Mouse (Mus musculus) mouse trophoblast stem cell (cell line): ENCODE results near the gene Cttn.

Experiments used
- in situ Hi-C, 2 experiments: fragments of 300-500 bp; cut with MseI, MboI; formaldehyde crosslinking; loops; 2 replicates in 1 of 2; 3 replicates in 1 of 2; pipeline ENCODE4 v1.15.1; 2025

Cttn gene

DNA sequence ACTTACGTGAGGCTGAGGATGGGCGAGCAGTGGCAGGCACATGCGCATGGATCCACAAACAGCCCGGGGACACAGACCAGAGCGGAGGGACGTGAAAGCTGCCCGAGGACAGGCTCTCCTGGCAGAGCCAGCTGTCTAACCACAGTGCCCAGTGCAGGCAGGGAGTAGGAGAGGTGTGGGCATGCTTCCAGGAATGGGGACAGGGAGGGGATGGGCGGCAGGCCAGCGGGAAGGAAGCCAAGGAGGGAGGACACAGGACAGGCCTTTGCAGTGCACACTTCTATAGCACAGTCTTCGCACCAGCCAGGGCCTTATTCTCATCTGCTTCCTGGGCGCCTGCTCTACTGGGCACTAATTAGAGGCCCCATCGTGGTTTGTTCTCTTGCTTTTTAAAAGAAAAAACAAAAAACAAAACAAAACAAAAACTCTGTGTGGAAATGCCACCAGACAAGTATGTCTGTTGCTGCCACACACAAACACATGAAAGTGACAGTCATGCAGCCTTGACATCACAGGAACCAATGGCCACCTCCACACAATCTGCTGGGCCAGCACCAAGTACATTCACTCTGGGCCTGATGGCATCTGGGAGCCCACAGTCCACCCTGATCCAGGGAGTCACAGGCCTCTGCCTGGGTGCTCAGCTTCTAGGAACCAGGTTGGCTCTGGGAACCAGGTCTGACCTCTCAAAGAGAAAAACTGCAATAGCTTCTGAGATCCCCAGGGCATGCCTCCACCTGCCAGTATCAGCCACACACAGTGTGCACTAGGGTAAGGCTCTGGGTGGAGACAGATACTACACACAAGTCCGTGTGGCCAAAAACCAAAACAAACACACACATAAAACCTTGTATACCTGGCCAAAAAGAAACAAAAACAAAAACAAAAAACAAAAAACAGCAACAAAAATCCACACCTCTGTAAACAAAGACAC is 20.9 kb downstream of the Cttn start:
- in situ Hi-C loops: no loop called here

DNA sequence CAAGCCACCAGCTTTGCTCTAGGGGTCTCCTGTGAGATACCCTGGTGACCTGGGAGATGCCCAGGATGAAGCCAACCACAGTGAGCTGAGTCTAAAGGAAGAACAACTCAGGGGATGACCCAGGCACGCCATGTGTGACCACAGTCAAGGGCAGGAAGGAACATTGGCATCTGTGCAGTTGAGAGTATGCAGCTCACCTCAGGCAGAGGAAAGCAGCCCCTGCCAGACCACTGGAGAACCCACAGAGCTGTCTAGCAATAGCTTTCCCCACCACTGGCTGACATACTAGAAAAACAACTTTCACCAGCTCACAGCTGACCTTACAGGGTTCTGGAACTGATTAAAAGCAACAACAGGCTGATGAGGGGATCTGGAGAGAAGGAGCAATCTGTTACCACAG is 22.6 kb downstream of the Cttn start:
- in situ Hi-C loops: no loop called here

DNA sequence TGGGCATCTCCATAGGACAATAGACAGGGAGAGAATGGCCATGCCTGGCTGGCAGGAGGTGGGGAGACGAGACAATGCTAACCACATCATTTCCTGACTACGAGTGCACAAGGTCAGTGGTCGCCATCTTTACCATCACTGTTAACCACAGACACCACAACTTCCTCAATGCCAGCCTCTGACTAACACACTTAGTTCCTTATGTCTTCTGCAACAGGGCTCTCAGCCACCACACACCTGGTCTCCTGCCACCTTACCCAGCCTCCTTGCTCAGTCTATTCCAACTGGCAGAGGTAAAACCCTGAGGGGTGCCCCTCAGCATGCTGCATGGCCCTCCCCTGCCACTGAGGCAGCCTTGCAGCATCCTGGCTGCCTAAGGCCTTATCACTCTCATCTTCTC is 23.7 kb downstream of the Cttn start:
- in situ Hi-C loops: no loop called here

DNA sequence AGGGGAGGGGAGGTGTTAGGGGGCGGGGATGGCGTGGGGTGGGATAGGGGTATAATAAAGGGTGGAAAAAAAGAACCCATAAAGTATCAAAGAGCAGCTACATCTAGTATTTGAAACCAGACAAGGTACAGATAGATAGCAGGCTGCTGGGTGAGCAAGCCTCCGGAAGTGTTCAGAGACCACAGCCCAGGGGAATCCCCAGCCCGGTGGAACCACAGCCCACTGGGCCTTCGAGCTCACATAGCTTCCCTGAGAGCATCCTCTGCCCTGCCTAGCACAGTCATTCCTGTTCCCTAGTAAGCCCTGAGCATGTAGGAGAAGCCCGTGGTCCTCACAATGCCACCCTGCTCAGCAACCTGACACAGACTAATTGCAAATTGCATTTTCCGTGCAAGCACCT is 26.0 kb downstream of the Cttn start:
- in situ Hi-C loops: no loop called here

DNA sequence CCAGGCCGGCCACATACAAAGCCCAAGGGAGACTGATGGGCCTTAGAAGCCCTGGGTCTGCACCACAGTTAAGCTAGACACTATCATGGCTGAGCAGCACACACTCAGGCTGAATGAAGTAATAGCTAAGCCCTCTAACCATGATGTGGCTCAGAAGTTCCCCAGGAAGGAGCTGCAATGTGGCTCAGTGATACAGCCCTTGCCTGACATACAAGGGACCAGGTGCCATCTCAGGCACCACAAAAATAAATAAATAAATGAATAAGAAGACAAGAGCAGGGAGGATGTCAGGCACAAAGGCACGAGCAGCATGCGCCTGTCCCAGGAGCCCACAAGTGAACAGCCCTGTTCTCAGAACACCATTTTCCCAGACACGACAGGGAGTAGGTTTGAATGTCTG is 28.8 kb downstream of the Cttn start:
- in situ Hi-C loops: no loop called here

DNA sequence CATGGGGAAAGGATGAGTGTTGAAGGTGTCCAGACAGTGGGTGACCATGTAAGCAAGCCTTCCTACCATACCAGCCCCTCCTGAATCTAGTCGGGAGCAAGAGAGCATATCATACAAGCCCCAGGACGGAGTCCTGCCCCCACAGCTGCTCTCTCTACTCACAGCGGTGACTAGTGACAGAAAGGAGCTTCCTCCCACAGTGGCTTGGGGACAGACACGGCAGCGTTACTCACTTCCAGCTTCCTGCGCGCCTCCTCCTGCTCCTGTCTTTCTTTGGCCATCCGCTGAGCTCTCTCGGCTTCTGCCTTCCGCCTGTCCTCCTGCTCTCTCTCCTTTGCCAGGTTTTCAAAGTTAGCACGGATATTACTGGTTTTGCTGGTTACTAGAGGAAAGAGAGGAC is 29.3 kb downstream of the Cttn start:
- in situ Hi-C loops: no loop called here

DNA sequence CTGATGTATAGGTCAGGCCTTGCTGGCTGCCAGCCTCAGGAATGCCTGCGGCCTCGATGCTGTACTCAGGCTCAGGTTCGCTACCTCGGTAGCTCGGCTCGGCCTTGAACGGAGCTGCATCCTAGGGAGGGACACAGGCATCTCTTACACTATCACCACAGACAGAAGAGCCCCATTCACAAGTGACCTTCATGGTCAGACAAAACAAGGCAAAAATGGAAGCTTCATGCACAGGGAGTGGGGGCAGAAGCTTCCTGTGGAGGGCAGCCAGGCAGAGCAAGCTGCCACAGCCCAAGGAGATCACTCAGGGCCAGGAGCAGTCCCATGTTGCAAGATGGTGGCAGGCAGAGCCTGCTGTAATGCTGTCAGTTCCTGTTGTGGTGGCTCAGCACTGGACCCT is 32.0 kb downstream of the Cttn start:
- in situ Hi-C loops: no loop called here

DNA sequence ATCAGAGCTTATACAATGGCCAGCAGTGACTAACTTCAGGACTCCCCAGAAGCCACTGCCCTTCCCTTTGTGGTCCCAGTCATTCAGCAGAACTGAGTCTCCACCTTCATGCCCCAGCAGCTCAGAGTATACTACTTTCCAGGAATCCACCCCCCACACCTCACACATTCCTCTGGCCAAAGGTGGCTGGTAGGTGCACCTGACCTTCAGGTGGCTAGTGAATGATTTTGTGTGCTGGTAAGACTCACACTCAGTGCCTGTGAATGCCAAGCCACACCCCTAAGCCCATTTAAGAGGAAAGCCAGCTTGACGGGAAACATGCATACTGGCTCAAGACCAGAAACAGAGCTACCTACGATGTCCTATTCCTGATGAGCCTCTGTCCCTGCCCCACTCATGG is 37.9 kb downstream of the Cttn start:
- in situ Hi-C loops: no loop called here

DNA sequence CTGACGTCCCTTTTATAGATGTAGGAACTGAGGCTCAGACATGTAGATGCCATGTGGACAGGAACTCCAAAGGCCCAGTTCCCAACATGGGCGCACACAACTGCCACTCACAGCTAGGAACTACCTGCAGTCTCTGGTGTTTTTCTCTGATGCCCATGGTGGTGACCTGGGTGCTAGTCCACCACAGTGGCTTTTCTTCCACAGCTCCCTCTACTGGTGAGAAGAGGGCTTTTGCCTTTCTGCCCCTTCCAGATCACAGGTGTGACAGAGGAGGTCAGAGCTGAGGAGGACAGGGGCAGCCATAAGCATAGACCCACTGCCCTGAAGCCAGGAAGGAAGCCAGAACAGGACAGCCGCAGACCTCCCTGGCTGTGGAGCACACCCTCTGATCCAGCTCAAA is 43.3 kb downstream of the Cttn start:
- in situ Hi-C loops: loop anchor here (5.0 kb wide), 1 partner anchor 210 kb away; no protein-coding TSS in a partner anchor

DNA sequence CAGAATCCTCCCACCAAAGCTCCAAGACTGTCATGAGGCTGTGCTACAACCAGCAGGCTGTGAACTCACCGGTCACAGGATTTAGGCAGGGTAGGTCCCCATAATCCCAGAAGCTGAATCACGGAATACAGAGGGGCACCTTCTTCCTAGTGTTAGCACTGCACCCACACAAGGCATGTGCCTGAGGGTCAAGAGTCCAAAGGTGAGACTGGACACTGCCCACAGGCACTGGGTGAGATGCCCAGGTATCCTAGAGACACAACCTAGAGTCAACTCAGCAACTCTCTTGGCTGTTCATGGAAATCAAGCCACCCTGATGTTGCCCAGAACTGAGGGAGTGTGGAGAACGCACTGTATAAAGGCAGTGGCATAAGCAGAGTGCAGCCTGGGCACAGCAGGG is 44.2 kb downstream of the Cttn start:
- in situ Hi-C loops: loop anchor here (5.0 kb wide), 1 partner anchor 209 kb away; no protein-coding TSS in a partner anchor

DNA sequence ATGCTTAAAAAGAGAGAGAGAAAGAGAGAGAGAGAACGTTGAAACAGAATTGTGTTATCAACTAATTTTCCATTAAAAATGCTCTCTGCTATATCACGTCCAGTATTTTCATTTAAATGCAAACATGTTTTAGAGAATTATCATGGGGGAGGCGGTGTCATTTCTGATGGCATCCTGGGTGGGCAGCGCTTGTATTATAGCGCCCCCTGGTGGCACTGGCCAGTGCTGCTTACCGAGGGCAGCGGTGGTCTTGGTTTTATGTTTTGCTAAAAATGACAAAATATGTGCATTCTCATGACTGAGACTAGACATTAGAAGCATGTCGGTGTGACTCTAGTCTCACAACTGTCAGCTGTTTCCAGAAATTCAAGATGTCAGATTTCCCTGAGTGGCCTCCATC is 44.9 kb downstream of the Cttn start:
- in situ Hi-C loops: loop anchor here (5.0 kb wide), 1 partner anchor 209 kb away; no protein-coding TSS in a partner anchor

DNA sequence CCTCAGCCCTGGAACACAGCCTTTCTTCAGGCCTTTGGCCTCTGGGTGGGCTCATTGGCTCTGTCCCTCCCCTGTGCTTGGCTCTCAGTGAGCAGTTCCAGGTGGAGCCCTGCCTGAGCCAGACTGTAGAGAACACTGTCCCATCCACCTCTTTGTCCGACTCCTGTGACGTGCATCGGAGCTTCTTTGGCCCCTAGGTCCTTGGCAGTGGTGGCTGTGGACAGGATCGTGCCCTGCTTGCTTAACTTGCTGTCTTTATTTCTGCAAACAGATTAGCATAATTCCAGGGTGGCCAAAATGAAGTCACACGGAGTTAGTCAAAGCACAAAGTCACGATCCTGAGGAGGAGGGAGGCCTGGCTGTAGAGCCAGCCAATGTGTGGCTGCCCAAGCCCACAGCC is 49.3 kb downstream of the Cttn start:
- in situ Hi-C loops: no loop called here

DNA sequence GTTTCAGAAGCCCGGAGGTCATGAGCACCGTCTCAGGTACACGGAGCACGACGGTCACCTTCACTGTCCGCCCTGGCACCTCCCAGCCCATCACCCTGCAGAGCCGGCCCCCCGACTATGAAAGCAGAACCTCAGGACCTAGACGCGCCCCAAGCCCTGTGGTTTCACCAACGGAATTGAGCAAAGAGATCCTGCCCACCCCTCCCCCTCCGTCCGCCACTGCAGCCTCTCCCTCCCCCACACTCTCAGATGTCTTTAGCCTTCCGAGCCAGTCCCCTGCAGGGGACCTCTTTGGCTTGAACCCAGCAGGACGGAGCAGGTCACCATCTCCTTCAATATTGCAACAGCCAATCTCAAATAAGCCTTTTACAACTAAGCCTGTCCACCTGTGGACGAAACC is 50.3 kb downstream of the Cttn start:
- in situ Hi-C loops: no loop called here

DNA sequence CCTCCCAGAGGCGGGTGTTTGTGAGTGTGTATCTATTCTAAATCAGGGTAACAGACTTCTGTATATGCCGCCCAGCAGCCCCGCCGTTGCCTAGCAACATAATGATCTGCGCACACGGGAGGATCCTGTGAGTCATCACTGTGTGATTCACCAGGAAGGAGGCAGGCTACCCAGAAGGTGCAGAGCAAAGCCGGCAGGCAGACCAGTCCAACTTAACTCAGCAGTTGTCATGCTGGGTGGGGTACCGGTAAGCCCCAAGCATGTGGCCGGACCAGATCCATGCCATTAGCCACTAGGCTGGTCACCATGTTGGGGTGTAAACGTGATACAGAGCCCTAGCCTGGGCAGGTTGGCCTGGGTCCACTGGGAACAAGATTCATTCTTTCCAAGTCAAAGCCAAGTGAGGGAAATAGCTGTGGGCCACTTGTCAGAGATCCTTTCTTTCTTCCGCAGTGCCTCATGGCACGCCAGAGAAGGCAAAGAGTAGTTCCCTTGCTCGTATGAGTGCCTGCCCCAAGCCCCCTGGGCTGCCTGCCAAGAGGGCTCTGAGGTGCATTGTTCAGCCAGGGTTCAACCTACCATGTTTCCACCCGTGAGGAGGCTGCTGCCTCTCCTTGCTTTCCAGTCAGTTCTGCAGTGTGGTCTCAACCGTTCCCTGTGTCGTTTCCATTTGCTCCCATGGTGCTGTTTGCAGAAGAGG is 53.0 kb downstream of the Cttn start:
- in situ Hi-C loops: no loop called here

DNA sequence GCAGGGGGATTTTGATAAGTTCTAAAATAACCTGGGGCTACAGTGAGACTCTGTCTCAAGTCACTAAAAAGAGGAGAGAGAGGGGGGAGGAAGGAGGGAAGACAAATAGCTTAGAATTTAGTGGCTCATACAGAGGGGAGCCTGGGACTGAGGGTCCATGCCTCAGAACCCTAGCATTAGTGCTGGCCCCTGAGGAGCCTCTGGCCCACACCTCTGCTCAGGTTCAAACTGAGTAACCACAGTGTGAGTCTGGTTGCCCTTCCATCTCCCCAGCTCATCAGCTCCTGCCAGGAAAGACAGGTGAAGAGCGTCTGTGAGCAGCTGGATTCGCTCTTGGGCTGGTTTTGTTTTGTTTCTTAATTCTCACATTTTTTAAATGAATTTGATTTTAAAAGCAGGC is 53.6 kb downstream of the Cttn start:
- in situ Hi-C loops: no loop called here

DNA sequence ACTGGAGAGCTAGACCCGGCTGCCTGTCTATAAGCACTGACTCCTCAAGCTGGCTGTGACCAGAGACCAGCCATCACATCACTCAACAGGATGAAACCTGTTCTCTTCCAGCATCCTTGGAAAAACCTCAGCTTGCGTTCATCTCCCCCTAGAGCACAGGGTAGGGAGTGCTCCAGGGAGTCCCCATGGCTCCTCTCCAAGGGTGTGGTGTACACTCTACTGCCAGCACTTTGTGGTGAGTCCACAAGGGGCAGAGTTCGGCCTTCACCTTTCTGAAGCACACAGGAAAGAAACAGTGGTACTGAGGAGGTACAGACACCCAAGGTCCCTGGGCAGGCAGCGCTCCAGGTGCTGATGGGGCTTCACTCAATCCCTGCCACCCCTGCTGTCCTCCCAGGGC is 55.0 kb downstream of the Cttn start:
- in situ Hi-C loops: no loop called here

DNA sequence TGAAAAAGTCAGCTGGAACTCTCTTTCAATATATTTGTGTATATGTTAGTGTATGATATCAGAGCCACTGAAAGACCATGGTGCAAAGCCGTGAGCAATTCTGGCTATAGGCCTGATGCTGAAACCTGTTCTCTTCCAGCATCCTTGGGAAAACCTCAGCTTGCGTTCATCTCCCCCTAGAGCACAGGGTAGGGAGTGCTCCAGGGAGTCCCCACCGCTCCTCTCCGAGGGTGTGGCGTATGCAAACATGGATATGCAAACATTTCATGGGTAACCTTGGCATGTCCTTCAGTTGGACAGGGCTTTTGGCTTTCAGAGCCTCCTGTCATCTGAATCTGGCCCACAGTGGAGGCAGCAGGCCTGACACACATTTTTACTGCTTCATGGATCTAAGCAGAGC is 56.2 kb downstream of the Cttn start:
- in situ Hi-C loops: no loop called here

DNA sequence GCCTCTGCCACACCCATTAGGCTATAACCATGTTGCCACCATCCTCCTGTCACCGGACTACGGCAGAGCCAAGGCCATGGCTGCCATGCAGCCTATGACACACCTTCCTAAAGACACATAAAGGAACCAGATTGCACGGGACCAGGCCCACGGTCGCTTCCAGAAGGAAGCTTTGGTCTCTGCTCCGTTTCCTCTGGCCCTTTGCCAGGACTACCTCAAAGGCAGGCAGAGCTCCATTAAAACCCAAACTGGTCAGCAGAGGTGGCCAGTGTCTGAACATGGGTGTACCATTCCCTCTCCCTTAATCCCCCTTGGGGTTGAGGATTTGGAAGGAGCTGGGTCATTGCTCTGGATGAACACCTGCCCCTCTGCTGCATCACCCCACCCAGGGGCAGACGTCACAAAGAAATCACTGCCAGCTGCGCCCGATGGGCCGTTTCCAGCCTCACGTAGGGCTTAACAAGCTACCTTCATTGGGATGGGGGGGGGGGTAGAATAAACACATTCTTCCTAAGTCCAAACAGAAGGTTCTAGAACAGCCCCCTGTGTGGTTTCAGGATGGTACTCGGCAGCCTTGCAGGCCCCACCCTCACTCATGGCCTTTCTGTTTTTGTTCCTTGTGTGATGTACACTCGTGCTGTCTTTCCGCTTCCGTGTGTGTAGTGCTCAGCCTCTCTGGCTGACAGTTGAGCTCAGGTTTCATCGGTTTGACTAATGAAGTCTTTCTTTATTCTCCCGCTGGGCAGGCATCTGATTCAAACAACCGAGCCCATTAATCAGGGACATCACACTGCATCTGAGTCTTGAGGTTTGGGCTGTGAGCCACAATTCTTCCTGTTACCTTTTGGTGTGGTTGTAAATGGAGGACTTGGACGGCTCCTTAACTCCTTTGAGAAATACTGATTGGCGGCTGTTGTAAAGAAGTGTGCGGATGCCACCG is 58.6 kb downstream of the Cttn start:
- in situ Hi-C loops: no loop called here

DNA sequence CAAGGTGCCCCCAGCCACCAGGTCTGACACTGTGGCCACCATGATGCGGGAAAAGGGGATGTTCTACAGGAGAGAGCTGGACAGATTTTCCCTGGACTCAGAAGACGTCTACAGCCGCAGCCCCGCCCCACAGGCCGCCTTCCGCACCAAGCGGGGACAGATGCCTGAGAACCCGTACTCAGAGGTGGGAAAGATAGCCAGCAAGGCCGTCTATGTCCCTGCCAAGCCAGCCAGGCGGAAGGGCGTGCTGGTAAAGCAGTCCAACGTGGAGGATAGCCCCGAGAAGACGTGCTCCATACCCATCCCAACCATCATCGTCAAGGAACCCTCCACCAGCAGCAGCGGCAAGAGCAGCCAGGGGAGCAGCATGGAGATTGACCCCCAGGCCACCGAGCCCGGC is 61.1 kb downstream of the Cttn start:
- in situ Hi-C loops: no loop called here

DNA sequence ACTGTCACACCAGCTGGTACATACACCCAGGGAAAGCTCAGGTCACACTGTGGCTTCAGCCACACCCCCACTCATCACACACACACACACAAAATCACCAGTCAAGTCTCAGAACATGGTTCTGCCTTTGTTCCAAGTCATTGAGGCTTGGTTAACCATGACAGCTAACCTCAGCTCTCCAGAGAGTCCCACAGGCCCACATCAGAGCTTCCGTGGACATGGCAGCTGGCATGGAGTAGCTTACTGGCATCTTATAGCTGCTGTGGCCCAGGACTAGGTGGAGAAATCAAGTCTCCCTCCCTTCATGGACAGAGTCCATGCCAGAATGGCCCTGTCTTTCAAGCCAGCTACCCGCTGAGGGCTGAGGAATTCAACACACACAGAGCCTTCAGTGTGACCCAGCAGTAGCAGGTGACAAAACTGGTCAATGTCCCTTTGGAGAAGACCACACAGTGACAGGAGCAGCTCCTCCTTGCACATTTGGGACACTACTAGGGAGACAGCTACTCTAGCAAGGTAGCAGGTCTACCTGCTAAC is 62.3 kb downstream of the Cttn start:
- in situ Hi-C loops: no loop called here

DNA sequence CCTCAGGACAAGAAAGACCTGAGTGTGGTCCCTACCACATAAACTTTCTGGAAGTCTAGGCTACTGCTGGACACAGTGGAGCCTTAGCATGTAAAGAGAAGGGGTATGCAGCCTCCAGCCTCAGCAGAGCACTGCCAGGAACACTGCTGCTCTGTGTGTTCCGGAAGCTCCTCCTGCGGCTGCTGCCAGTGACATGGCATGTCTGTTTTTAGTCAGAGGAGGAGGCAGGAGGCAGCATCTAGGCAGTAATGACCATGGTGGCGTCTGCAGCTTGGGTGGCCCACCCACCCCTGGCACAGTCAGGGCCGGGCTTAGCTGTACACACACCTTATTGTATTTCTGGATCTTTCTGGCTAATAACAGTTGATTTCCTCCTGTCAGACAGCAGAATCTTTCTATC is 63.1 kb downstream of the Cttn start:
- in situ Hi-C loops: no loop called here

DNA sequence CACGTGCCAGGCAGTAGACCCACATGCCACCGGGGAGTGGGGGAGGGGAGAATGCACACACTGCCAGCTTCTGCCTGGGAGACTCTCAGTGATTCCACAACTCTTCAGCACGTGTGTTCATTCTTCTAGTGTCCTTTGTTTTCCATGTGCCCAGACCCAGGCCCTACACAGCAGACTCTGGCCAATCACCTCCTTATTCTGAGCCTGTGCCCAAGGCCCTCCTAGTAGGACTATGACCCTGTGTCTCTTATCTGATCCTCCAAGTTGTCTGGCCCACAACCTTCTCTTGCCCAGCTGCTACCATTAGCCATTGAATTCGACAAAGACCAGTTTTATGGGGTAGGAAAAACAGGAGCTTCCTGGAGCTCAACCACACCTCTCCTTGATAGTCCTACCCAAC is 68.3 kb downstream of the Cttn start:
- in situ Hi-C loops: no loop called here
